Mouse (Mus musculus): ENCODE data around the gene Lce3a.

- TF ChIP-seq CTCF (IDR thresholded peaks at IDR 0.05; ENCODE audit: control insufficient read depth, insufficient read depth, insufficient read length) (peak; percentile 29), CEBPB (IDR thresholded peaks at IDR 0.05; ENCODE audit: low read depth) (no peak)
Measured at GRCm38 (mm10) chr3:92907571-92907970, 18.5 kb downstream of the Lce3a start.

Data from C2C12 (cell line).